Mouse (Mus musculus) stomach, embryonic 16.5 days (tissue): Measurements from ENCODE around the gene Rpl10-ps3. TPM values are rescaled to one million over a fixed set of nuclear protein-coding genes. Genes with fewer than 3 reads are reported as not detected.

Experiments
- polyA plus RNA-seq: library from polyadenylated mRNA; unstranded; fragments of >200 nt; fragmentation: Nextera tagmentation; extraction: Ambion mirVana; gene quantifications from 2 replicates; pipeline ENCODE4 v1.2.1, GENCODE M21; 2015

Gene Rpl10-ps3
- polyA plus RNA-seq, 1 experiment from 2014 or later = 229 TPM

Other genes starting within 250 kb of the Rpl10-ps3 start
- gene Plet1, start 149.6 kb upstream of the Rpl10-ps3 start, polyA plus RNA-seq = 17.9 and 25.0 TPM in 2 replicates
- gene Pts, start 183.8 kb upstream of the Rpl10-ps3 start, polyA plus RNA-seq = 85.1 and 91.8 TPM in 2 replicates
- gene Il18, start 209.9 kb upstream of the Rpl10-ps3 start, polyA plus RNA-seq = 21.1 and 24.3 TPM in 2 replicates
- 2.0 and 2.2 TPM in 2 replicates for gene Bco2, start 210.2 kb upstream of the Rpl10-ps3 start, polyA plus RNA-seq
- 0.13 TPM in 1 of 2 replicates, not detected in the other for gene Tex12, start 216.4 kb upstream of the Rpl10-ps3 start, polyA plus RNA-seq